Mouse (Mus musculus) heart, postnatal 36 days (tissue): ENCODE data around the gene Phgr1. TPM values are rescaled to one million over a fixed set of nuclear protein-coding genes. Genes with fewer than 3 reads are reported as not detected.

Experiments used
- DNase-seq, 2 experiments: peaks; one replicate each; pipeline ENCODE4 v3.0.0; 2021 to 2022
- intact Hi-C: fragments of 180-260 bp; cut with DNase I; formaldehyde crosslinking; loops from one replicate; pipeline ENCODE4 v1.15.1; 2025
- total RNA-seq, 2 experiments: library from RNA; stranded (reverse); gene quantifications; 2 replicates each; pipeline ENCODE4 v1.2.3; 2021

Gene Phgr1
- total RNA-seq, 2 experiments from 2014 or later, result not detected

- intact Hi-C loops, result loop anchor here (5.0 kb wide), 2 partner anchors 200 to 800 kb away; partner anchors contain the start of genes Bmf, Chp1 and Exd1
- DNase-seq, result peak; percentile 49 to 50
Observed at GRCm38 (mm10) chr2:118747301-118747960, 25.1 kb upstream of the Phgr1 start.

GRCm38 (mm10) chr2:118749341-118749884, 23.2 kb upstream of the Phgr1 start:
- intact Hi-C loops, result loop anchor here (5.0 kb wide), 2 partner anchors 202 to 798 kb away; partner anchors contain the start of genes Bmf, Chp1 and Exd1

GRCm38 (mm10) chr2:118750476-118750875, 22.1 kb upstream of the Phgr1 start:
- intact Hi-C loops, result no loop called here
- DNase-seq, result peak; percentile 57 to 66

More at GRCm38 (mm10) chr2:118749341-118749884, 23.2 kb upstream of the Phgr1 start:
- DNase-seq, result no peak

DNA sequence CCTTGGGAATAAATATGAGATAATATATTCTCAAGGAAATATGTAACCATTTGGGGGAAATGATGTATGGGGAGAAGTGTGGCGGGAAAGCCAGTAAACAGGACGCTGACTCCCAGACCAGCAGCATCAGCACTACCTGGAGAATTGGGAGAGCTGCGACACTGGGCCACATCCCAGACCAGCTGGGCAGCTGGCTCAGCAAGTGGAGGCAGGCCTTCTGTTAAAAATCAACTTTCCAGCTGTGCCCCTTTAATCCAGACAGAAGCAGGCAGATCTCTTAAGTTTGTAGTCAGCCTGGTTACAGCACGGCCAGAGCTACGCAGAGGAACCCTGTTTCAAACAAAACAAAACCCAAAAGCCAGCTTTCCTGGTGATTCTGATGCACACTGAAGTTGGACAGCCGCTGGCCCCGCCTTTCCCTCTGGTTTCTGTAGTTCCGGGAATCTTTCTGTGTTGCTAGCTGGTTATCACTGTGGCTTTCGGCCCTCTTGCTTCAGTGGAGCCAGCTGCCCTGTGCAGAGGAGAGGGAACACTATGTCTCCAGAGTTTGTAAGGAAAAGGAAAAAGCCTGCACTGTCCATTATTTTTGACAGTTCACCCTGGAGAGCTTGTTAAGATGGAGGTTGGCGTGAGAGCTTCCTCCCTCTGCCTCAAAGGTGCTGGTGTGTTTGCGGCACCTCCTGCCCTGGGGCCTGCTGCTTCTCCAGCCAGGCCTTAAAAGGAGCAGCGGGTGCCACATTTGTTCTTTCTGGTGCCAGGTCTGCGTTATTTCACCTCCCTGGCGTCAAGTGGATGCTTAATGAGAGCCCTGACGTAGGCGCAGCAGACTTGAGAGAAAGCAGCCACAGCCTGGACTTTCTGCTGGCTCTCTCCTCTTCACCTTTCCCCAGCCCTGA, 20.4 kb upstream of the Phgr1 start:
- intact Hi-C loops, result no loop called here
- no peak for DNase-seq

GRCm38 (mm10) chr2:118752792-118753108, 19.8 kb upstream of the Phgr1 start:
- DNase-seq, result no peak

DNA sequence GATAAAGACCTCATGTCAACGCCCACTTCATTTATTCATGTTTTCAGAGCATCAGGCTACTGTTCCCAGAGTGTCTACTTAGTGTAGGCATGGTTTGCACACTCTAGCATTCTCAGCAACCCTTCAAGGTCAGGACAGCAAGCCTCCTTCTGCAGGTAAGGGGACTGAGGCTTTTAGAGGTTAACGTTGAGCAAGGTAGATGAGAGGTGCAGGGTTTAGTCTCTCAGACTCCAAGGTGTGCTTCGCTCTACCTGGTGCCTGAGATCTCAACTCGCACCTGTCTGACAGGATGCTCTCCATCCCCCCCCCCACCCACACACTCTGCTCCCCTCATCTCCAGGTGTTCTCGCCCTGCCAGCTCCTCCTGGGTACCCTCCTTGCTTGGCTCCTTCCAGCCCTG, 18.4 kb upstream of the Phgr1 start:
- no peak for DNase-seq
- intact Hi-C loops, result no loop called here

More at GRCm38 (mm10) chr2:118752792-118753108, 19.8 kb upstream of the Phgr1 start:
- intact Hi-C loops, result no loop called here

DNA sequence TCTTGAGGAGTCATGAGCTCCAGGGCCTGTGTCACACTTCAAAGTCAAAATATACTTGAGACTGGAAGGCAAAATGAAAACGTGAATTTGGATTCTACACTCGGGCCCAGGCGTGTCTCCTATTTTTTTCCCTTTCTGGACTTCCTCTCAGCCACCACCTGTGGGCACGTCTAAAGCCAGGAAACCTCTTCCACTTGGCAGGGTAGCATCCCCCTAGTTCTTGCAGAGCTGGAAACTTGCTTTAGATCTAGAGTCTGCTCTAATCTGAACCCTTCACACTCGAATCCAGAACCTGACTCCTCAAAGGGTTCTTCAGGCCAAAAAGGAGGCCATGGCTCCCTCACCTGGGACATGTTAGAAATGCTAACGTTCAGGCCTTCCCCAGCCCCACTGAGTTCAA, 17.2 kb upstream of the Phgr1 start:
- intact Hi-C loops, result no loop called here
- no peak for DNase-seq

- DNase-seq, result no peak
- intact Hi-C loops, result no loop called here
Observed at GRCm38 (mm10) chr2:118756103-118756502, 16.5 kb upstream of the Phgr1 start.

- DNase-seq, result peak; percentile 50 to 52
- intact Hi-C loops, result loop anchor here (5.0 kb wide), 1 partner anchor 217 kb away; no protein-coding TSS in a partner anchor
Observed at GRCm38 (mm10) chr2:118759828-118760227, 12.7 kb upstream of the Phgr1 start.

DNA sequence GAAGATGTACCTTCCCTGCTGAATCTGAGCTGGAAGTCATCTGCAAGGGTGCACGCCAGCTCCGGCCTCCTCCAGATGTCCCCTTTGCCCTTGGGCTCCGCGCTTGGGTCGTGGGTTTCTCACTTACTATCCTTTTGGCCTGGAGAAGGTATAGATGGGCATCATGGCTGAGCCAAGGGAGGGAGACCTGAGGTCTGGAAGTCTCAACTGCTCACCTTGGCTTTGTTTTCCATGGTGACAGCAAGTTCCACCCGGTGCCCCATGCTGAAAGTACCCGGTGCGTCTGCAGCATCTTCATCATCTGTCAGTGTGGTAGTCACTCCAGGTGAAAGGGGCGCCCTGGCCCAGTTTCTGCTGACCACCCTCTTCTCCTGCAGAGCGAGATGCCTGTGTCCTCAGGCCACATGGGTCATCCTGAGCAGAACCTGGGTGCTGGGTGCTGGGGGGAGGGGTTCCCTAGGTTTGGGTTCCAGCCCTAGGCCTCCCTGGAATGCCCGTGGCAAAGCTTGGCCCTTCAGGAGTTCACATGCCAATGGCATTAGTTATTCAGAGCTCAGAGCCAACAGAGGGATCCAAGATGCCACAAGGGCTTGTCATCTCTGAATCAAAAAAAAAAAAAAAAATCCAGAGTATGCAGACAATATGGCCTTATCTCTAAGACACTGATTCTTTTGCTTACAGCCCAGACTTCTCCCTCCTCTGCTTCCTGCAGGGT, 12.1 kb upstream of the Phgr1 start:
- intact Hi-C loops, result loop anchor here (1.0 to 5.0 kb wide), 2 partner anchors 15 to 217 kb away; partner anchors contain the start of gene Inafm2
- DNase-seq, result no peak

DNA sequence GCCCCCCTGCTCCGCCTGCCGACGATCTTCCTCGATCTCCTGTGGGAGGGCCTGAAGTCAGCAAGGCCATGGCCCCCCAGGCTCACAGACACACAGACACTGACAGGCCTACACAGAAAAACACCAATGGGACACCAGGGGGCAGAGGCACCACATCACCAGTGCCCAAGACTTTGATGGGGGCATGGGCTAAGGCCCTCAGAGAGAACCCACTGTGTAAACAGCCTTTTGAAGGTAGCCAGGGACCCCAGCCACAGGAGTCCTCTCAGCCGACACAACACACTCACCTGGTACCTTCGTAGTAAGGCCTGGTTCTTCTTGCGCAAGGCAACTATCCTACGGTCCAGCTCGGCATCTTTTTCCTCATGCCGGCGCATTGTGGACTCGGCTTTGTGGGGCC, 11.2 kb upstream of the Phgr1 start:
- intact Hi-C loops, result loop anchor here (1.0 to 5.0 kb wide), 2 partner anchors 16 to 216 kb away; partner anchors contain the start of gene Inafm2
- no peak for DNase-seq

GRCm38 (mm10) chr2:118761906-118762783, 10.4 kb upstream of the Phgr1 start, which contains the start of gene Ccdc9b:
Gene Ccdc9b (minus strand): TSS chr2:118762661.
- DNase-seq, result peak; percentile 88 to 92
- intact Hi-C loops, result loop anchor here (1.0 to 5.0 kb wide), 2 partner anchors 17 to 215 kb away; partner anchors contain the start of gene Inafm2

GRCm38 (mm10) chr2:118762784-118763148, 9.8 kb upstream of the Phgr1 start:
- intact Hi-C loops, result loop anchor here (5.0 kb wide), 1 partner anchor 215 kb away; no protein-coding TSS in a partner anchor
- DNase-seq, result no peak

DNA sequence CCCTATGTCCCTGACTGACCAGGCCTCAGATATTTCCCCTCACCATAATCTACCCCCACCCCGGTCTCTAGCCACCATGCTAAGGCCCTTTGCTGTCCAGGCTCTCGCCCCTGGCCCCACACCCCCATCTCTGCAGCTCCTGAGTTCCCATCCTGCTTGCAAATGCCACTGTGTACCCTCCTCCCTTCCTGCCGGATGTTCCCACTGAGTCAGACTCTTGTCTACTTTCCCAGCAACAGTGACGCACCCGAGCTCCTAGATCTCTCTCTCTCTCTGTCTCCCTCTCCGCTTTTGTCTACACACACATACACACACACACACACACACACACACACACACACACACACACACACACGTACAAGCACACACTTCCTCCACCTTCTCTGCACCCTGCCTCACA, 9.1 kb upstream of the Phgr1 start:
- peak; percentile 46 to 49 for DNase-seq
- intact Hi-C loops, result loop anchor here (5.0 kb wide), 1 partner anchor 214 kb away; no protein-coding TSS in a partner anchor

DNA sequence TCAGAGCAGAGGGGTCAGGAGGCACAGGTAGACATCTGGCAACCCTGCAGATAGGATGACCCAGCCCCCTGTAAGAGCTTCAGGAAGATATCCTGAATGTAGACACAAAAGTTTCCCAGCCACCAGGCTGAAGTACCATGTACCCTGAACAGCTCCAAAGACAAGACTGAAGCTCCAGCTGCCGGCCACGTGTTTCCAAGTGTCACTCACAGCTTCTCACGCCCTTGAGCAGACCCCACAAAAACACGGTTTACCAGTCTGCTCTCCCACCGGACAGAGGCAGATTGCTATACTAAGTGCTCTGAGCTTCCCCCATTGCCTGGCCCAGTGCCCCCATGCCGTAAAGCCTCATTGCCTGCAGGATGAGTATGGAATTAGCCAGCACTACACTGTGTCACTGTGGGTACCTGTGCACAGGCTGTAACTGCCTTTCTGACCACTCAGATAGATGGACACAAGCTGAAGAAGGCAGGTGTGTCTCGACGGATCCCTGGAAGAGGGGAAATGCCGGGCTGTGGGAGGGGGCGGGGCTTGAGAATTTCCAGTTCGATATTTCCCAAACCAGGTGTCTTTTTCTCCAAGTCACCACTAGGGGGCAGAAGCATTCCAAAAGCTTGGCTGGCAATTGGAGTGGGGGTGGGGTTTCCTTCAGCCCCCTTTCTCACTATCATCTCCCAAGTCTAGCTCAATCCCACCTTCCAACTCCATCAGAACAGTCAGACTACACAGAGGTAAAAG, 8.3 kb upstream of the Phgr1 start:
- peak in 1 of 2 experiments; percentile 44 for DNase-seq
- intact Hi-C loops, result loop anchor here (2.0 to 5.0 kb wide), 2 partner anchors 119 to 213 kb away; no protein-coding TSS in a partner anchor

DNA sequence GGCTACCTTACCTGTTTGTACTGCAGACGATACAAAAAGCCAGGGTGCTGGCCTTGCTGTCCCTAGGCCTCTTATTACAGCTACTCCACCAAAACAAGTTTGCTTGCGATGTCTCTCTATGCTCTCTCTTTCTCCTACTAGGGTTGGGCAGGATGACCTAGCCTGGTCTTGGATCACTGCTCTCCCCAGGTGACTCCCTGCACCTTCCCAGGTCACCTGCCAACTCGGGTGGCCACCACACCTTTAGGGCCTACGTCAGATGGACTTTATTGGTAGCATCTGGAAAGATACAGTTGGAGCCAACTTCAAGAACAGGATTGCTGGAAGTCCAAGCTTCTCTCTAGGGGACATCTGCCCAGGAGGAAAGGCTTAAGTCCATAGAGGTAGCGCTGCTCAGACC, 7.7 kb upstream of the Phgr1 start:
- intact Hi-C loops, result loop anchor here (2.0 to 5.0 kb wide), 2 partner anchors 118 to 212 kb away; no protein-coding TSS in a partner anchor
- DNase-seq, result no peak

- DNase-seq, result no peak
- intact Hi-C loops, result no loop called here
Observed at GRCm38 (mm10) chr2:118766041-118767033, 6.2 kb upstream of the Phgr1 start.
